In genomic region chr5:151400557-151400944, GRCm38 (mm10) we compare ENCODE assay signal across 20 mouse cellular contexts. TPM values are rescaled to one million over a fixed set of nuclear protein-coding genes. Genes with fewer than 3 reads are reported as not detected.
"Had no signal": no experiment of that assay in that cellular context is flagged by ENCODE, and none has a peak within 500 bp of the region (broad histone marks: within the 10 kb centered on the region; RNA-seq: fewer than 3 reads in every experiment).

No protein-coding gene starts in this region.

- H3K36me3 ChIP-seq: liver, embryonic 12.5 days; midbrain, embryonic 10.5 days; midbrain, embryonic 12.5 days; neural tube, embryonic 13.5 days; neural tube, embryonic 15.5 days; stomach, embryonic 15.5 days had no signal

- DNase-seq: lung, adult 18-20 months; lung, embryonic 14.5 days; lung, postnatal 10 days; lung, postnatal 4 days; midbrain, embryonic 14.5 days; retina, postnatal 1 day; right cerebral cortex, adult 18-20 months; right cerebral cortex, postnatal 25 days; spleen, adult 18-20 months; thymus, adult 2 months; thymus, postnatal 25 days; thymus, postnatal 4 days had no signal

- ATAC-seq: liver, embryonic 12.5 days; midbrain, embryonic 16.5 days had no signal

- H3K27me3 ChIP-seq: liver, embryonic 12.5 days; midbrain, embryonic 12.5 days; neural tube, embryonic 13.5 days; neural tube, embryonic 15.5 days; stomach, embryonic 15.5 days had no signal

RNA-seq across cellular contexts. Expression of gene Gm42906, which starts 27.4 kb away (rescaled TPM):
- total RNA-seq: megakaryocyte-erythroid progenitor cell, adult 5-6 weeks had no signal
